Mouse (Mus musculus) CD4-positive helper T cell, adult 2 months (primary cell): ENCODE results near the gene Nrp1.
A peak's percentile ranks its signal among the peaks of the same experiment; 100 is the strongest.

Experiments used
- DNase-seq: peaks from one replicate; pipeline ENCODE4 v3.0.0-alpha.2; 2012; ENCODE audit warnings: low read depth, missing footprints, low spot score

The Nrp1 gene

DNA sequence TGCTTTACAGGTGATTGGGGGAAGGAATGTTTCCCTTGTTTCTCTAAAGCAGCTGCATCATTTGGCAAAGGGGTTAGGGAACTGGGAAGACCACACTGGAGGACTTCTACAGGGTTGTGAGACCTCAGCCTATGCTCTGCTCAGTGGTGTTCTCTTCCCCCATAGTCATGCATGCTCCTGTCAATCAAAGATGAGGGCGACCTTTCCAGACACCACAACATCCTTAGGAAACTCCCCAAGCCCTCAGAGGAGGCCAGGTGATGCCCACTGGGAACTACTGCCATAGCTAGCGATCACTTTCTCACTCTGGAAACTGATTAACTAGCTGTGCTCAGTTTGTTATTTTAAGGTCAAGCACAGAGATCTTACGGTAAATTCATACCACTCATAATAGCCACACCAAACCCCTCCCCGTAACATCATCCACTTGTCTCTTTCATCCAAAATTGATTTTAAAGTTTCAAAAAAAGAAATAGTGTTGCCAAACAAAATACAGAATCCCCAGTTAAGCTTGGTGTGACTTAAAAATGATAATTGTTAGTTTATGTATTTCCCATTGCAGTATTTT, 105.7 kb downstream of the Nrp1 start:
- DNase-seq = no peak

DNA sequence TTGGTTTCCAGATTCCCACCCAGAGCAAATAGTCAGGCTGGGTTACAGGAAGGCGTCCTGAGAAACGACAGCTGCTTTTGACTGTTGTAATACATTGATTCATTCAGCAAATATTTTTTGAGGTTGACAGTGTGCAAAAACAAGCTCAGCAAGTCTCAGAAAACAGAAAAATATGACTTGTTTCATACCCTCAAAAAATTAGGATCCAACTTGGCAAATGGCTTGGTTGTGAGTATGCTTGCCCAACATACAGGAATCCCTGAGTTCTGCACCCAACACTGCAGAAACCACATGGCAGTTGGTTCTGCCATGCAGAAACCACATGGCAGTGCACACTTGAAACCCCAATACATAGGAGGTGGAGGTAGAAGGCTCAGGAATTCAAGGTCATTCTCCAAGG, 107.1 kb downstream of the Nrp1 start:
- DNase-seq = no peak

DNA sequence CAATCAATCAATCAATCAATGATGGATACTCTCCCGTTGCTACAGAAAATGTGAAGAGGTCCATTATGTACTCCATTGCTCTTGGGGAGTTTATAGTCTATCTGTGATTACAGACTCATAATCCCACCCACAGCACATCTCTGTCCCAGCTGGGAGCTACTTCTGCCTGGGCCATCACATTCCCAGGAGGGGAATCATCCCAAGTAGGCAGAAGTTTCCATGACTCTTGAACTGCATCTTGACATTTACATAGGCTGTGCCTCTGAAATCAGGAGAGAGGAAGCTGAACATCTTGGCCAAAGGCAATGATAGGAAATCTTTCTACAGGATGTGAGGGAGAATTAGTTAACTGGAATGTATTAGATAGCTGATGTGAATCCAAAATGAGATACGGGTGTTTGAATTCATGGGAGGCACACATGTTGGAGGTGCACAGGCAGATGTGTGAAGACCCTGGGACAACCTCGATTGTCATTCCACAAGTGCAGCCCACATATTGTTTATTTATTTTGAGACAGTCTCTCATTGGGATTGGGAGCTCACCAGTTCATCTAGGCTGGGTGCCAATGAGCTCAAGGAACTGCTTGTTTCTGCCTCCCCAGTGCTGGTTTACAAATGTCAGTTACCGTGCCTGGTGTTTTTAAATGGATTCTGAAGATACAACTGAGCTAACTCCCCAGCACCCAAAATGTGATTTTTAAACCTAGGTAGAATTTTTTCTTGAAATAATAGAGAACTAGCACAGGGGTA, 108.5 kb downstream of the Nrp1 start:
- DNase-seq = no peak

DNA sequence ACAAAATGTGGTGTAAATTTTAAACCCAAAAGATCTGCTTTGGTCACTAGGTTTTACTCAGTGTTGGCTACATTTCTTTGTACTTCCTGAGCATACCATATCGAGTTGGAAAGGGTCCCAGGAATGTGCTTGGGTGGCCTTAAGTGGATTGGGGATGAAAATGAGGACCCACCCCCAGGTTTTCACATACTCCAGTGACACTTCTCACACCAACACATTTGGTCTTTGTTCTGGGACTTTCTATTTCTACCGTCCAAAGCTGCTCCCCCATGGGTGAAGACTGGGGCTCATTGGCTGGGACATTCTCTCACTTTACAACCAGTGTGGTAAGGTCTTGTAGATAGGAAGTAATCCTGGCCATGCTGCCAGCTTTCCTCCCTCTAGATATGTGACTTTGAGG, 111.7 kb downstream of the Nrp1 start:
- DNase-seq = no peak

DNA sequence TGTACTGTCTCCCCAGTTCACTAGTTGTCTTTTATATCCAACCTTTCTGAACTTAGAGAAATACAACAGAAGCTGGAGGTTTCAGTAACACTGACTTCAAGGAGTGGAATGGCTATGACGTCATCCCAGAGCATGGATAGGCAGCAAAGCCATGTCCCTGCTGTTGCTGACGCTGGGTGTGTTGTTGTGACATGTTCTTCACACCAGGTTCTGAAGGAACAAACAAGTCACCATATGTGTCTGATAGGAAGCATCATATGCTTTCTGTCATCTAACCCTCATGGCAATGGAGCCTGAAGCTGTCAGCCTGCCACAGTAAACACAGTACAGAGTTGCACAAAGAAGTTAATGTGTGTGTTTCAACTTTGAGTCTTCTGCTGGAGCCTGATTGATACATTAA, 112.8 kb downstream of the Nrp1 start:
- no peak for DNase-seq

DNA sequence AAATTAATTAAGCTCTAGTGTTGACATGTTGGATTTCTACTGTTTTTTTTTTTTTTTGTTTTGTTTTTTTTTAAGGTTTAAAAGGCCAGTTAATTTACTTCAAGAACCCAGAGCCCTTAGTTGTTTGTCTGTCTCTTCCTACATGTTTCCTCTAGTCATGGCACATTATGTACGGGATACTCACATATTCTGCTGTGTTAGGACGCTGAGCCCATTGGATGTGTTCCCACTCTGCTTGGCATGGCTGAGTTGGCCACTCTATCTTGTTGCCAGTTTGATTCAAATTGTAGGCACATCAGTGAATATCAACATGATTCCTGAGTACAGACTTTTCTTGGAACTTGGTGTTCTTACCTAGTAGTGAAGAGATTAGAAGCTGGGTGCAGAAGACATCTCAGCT, 114.5 kb downstream of the Nrp1 start:
- no peak for DNase-seq

DNA sequence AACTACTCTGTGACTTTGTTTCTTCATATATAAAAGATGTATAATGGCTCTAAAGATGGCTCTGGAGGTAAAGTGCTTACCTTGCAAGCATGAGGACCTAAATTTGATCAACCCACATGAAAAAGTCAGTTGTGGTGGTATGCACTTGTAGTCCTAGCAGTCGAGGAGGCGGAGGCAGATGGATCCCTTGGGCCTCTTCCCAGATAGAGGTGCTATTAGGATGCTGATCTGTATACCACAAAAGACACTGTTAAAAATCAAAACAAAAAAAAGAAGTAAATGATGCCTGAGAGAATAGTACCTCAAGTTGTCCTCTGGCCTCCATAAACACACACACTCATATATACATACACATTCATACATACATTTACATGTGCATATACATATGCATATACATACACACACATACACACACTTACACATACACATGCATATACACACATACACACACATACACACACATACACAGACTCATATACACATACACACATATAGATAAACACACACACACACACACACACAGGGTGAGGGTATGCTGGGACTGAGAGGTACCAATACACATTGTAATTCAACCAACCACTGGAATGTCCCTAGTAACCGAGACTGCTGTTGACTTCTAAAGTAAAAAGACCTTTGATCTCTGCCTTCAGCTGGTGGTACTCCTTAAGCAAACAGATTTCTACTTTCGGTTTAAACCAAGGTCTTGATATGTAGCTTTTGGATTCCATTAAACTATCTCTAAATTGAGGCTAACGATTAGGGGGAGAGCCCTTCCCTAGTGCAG, 115.2 kb downstream of the Nrp1 start:
- peak; percentile 76 for DNase-seq

DNA sequence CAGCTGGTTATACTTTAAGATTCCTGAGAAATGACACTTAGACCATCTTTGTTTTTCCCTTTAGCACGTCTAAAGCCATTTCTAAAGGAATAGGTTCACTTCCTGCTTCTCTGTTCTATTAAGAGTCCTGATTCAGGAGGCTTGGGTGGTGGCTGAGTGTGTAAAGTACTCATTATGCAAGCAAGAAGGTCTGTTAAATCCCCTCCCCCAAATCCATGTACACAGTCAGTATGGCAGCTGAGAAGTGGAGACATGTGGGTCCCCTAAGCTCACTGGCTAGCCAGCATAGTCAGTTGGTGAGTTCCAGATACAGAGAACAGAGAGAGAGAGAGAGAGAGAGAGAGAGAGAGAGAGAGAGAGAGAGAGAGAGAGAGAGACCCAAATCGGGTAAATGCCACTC, 116.2 kb downstream of the Nrp1 start:
- DNase-seq = no peak

DNA sequence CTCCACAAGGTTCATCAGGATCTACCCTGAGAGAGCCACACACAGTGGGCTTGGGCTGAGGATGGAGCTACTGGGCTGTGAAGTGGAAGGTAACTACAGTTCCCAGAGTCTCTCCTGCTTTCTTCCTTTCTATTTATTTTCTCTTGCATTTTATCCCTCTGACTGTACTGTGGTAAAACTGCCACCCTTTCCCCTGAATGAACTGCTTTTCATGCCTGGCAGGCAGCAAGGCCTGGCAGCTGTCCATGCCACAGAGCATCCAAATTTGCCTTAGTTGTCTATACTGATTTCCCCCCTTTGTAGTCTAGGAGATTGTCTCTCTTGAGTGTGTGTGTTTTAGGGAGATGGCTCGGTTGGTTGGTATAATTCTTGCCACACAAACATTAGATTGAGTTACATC, 117.8 kb downstream of the Nrp1 start:
- no peak for DNase-seq

DNA sequence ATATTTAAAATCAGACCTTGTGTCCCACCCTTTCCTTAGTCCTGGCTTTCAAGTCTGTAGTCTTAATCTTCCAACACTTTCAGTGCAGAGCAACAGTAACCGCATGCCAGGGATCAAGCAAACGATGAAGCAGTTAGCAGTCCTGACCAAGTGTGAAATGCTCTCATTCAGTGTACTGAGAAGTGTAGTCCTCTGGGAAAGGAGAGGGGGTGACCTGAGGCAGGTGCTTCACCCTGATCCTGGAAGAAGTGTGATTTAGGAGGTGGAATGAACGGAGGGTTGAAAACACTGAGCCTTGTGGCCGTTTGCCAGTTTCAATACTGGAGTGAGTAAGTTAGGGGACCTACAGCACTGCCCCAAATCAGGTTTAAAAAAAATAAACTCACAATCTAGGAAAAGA, 119.6 kb downstream of the Nrp1 start:
- DNase-seq = no peak

DNA sequence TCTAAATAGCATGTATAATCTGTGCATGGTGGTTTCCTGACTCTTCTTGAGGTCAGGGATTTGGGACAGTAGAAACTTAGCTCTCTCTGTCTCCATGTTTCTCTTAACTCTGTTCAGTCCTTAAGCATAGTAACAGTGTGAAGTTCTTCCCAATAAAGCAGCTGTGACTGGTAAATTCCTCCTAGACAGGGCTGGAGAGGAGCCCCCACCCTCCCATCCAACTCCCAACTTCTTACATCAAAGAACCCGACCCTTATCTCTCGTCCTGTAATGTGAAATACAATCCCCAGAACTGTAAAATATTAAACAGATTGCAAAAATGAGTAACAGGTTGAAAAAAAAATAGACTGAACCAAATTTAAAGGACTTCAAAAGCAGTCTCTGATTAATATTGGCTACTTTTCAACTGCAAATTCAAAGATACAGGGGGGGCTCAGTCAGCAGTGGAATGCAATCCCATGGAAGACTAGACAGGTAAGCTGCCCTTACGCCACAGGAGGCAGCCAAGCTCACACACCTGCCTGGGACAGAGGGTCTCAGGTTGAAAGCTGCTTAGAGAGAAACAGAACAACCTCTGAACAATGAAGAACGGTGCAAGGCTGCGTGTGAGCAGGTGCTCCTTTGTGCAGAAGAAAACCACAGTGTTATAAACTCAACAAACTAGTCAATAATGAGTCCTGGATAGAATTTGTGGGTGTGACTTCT, 121.1 kb downstream of the Nrp1 start:
- DNase-seq = no peak

DNA sequence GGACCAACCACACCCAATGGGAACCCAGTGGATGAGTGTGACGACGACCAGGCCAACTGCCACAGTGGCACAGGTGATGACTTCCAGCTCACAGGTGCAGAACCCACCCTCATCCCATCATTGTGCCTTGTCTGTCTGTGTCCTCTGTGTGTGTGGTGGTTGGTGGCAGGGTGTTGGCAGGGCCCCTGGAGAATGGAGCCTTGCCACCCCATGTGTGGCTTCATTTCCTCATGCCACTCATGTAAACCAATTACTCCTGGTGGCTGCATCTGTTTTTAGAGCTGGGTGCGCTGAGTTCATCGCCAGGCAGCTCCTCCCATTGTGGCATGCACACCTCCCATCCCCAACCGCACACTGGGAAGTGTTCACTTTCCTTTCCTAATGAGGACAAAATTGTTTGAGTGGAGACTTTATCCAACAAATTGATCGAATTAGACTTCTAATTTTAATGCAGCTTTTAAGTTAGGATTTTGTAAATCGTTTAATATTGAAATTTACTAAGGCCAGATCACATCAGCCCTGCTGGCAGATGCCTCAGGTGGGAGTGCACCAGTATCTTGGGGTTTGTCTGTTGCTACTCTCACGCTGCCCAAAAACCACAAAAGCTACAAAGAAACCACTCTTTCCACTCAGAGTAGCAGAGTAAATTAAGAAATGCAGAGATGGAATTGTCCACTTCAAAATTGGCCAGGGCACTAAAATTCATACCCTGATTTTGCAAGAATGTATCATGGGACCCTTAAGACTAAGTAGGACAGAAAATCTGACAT, 122.7 kb downstream of the Nrp1 start:
- DNase-seq = peak; percentile 36

DNA sequence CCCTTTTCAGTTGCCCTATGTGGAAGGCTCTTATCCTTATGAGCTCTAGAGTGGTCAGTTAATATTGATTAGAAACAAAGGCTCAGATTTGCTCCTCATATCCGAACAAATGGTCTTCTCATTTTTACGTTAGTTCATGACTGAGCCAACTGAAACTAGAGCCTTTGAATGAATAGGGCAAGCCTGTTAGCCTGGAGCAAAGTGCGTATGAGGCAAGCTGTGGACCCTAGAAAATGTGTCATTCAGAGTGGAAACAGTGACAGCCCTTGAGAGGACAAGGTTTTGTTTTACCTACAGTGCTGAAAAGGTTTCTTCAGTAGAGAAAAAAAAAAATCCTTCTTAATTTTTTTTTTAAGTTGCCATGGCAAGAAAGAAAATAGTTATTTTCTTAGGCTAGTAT, 124.9 kb downstream of the Nrp1 start:
- DNase-seq = no peak

DNA sequence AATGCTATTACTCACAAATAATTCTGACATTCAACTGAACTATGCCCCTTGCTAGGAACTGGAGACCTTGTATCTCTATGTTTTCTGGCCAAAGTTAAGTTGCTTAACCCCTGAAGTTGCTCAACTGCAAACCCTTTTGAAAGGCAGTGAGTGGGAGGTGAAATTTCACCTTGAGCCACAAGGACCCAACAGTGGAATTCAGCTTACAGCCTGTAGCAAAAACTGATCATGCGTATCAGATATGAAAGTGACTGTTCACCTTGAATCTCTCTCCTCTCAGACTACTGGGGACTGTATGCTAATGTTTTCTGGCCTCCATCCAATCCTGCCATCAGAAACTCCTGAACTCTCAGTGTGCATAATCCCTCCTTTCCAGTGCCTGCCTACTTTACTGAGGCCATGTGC, 126.3 kb downstream of the Nrp1 start:
- DNase-seq = no peak

DNA sequence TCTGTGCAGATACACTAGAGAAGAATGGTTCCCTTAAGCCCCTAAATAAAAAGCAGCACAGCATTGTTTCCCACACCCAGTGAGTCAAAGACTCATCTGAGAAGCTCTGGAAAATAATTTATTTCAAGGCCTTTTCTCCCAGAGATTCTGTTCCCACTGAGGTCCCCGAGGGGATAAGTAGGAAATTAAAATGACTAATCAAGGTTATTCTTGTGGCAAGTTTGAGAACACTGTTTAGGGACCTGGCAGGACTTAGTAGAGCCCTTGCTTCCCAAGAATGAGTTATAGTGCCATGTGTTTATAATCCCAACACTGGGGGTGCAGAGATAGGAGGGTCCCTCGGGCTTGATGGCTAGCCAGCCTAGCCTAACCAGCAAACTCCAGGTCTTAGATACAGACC, 127.6 kb downstream of the Nrp1 start:
- DNase-seq = no peak

DNA sequence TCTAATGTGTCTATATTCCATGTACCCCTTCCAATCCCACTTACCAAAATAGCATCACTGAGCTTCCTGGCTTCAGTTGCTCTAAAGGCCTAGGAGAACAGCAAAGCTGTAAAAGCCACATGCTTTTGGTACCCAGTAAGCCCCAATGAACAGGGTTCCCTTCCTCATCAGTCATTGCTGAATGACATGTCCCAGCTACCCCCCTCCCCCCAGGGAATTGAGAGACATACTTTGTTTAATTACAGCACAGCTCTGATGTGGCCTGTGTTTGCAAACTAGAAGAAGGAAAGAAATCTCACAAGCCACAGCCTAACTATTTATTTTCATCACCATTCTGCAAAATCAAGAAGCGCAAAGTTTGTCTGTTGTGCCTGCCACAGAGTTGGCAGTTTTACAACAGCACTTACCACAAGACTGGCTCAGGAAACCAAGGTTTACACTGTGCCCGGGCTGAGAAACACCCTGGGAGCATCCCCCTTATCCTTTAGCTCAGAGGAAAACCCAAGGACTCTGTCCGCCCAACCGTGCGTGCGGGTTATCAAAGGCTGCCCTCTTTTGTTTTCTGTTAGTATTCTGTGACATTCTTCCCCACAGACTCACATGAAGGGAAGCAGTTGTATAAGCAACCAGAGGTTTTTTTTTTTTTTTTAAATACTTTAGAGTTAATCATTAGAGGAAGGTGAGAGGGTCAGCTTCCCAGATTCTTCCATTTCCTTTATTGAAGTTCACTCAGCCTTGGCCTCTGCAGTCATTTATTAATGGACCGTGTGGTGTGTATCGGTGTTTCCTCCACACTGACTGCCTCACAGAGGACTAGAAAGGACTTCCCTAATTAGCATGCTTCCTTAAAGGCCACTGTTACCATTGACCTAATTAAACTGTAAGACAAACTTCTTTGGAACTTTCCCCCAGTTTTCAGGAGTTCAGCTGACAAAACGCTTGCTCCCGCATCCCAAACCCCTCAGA, 129.8 kb downstream of the Nrp1 start:
- DNase-seq = peak; percentile 48

DNA sequence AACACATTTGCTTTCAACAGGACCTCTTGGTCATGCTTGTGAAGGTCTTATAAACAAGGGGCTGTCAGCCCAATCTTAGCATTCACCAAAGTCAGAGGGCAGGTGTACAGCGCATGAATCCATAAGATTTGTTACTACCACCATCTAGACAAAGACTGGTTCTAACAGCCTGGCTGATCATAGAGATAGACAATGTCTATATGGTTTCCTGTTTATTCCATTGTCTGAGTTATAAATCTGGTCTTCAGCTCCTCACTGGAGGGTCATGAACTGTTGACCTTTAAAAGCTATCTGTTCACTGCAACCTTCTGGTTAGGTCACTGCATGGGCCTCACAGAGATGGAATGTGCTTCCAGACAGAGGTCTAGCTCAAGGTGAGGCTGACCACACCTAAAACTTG, 130.9 kb downstream of the Nrp1 start:
- peak; percentile 36 for DNase-seq

DNA sequence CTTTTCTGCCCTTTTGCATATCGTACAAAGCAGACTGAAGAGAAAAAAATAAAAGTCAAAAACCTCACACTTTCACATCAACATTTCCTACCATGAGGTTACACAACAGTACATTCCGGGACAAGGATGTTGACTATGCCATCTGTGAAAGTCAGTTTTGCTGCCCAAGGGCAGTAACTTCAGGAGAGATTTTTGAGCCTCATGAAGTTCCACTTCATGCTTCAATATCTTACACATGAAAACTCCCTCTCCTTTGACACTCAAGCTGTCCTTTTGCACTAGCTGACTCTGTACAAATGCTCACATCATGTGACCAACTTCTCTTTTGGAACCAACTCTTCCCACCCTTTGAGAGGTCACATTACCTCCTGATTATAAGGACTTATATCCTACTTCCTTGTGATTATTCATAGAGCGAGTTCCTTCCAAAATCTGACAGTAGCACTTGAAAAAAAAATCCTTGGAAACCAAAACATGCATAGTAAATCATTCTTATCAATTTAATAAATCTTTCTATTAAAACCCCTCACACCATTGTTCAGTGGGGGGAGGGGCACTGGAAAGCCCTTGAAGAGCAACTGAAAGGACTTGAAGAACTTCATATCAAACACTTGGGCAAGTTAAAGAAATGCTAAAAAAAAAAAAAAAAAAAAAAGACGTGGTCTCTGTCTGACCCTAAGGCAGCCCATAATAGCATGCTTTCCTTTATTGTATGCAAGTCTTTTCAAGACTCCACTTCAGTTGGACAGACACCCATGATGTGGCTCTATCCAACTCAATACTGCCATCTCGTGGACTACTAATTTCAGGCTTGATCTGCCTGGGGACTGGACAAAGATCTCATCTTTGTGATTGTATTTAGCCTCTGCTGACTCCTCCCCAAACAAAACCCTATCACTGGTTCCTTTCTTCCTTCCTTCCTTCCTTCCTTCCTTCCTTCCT, 133.0 kb downstream of the Nrp1 start:
- DNase-seq = peak; percentile 75

DNA sequence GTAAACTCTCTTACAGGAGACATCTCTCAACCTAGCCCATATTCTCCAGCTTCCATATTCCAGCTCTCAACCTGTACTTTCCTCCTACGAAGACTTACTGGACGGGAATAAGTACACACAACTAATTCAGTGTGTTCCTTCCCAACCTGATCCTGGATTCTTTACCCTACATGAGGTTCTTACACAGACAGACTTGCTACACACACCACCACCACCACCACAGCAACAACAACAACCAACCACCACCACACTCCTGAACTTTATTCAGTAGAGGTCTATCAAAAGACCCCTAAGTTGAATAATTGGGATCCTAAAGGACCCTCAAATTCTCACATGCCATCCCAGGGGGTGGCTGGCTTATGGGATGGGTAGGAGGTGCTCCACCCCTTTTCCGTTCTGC, 135.4 kb downstream of the Nrp1 start:
- DNase-seq = no peak
